Mouse (Mus musculus): ENCODE measurements around the gene Gdf1. TPM values are rescaled to one million over a fixed set of nuclear protein-coding genes. Genes with fewer than 3 reads are reported as not detected.

The Gdf1 gene
- polyA plus RNA-seq, 1 experiment from 2014 or later, result 2.1 TPM

GRCm38 (mm10) chr8:70352657-70353151, 23.1 kb downstream of the Gdf1 start:
- 1% methylated on average over 53 of the region's 64 CpGs for WGBS
- H3K4me2 ChIP-seq (ENCODE audit: low read depth, low read length), result peak overlapping the region; percentile 98
- H3K4me1 ChIP-seq (ENCODE audit: control insufficient read depth, insufficient read depth, low read length), result peaks cover 38% of the 10 kb centered on the region
- H3K9me3 ChIP-seq (replicated peaks; ENCODE audit: control insufficient read depth, low read length), result no peaks in the 10 kb centered on the region
- ATAC-seq (ENCODE audit: insufficient read depth, low FRiP score), result peak; percentile 19; the same call in 1 of the 2 replicates
- peak overlapping the region; percentile 86 for H3K27ac ChIP-seq (ENCODE audit: low read length)
- H3K36me3 ChIP-seq (ENCODE audit: control insufficient read depth, insufficient read depth, low read length), result no peaks in the 10 kb centered on the region
- no peaks in the 10 kb centered on the region for H3K27me3 ChIP-seq (ENCODE audit: control insufficient read depth, insufficient read depth, low read length)
- H3K9ac ChIP-seq (ENCODE audit: low read length), result peak overlapping the region; percentile 97
- H3K4me3 ChIP-seq (replicated peaks; ENCODE audit: low read length), result peak overlapping the region; percentile 78

DNA sequence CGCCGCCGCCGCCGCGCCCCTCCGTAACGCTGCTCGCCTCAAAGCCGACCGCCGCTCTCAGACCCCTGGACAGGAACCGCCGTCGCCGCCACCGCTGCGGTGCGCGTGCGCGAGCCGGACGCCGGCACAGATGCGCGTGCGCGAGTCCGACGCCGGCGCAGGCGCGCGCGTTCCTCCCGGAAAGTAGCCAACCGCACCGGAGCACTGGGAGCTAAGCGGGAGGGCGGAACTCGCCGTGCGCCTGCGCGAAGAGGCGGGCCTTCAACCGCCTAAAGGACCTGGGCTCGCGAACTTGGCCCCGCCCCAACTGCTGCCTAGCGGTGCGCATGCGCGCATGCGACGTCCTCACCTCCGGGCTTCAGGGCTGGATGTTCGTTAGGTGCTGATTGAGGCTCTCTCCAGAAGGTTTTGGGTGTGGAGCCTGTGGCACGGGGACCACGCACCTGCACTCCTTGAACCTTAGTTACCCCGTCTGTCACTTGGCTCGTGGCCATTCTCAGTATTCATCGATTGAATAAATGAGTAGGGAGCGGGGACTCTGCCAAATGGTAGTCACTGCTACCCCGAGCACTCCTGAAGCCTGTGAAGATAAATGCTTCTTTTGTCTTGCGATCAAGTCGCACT, 23.7 kb downstream of the Gdf1 start, which contains the start of gene Upf1:
Gene Upf1 (minus strand): TSS at position 85 of the 624 bp plus-strand sequence.
- ATAC-seq (ENCODE audit: insufficient read depth, low FRiP score), result peak; percentile 94
- Histone ChIP-seq H3K4me3 (replicated peaks; ENCODE audit: low read length) (peak within 1 kb of the TSS; percentile 78), H3K27ac (ENCODE audit: low read length) (peak within 1 kb of the TSS; percentile 86), H3K4me1 (ENCODE audit: control insufficient read depth, insufficient read depth, low read length) (peaks cover 37% of the 10 kb centered on the region), H3K4me2 (ENCODE audit: low read depth, low read length) (peak within 1 kb of the TSS; percentile 98), H3K9me3 (replicated peaks; ENCODE audit: control insufficient read depth, low read length) (no peaks in the 10 kb centered on the region), H3K27me3 (ENCODE audit: control insufficient read depth, insufficient read depth, low read length) (no peaks in the 10 kb centered on the region), H3K36me3 (ENCODE audit: control insufficient read depth, insufficient read depth, low read length) (no peaks in the 10 kb centered on the region), H3K9ac (ENCODE audit: low read length) (peak within 1 kb of the TSS; percentile 97)
- WGBS, result under 1% methylated on average over 69 of the region's 69 CpGs

DNA sequence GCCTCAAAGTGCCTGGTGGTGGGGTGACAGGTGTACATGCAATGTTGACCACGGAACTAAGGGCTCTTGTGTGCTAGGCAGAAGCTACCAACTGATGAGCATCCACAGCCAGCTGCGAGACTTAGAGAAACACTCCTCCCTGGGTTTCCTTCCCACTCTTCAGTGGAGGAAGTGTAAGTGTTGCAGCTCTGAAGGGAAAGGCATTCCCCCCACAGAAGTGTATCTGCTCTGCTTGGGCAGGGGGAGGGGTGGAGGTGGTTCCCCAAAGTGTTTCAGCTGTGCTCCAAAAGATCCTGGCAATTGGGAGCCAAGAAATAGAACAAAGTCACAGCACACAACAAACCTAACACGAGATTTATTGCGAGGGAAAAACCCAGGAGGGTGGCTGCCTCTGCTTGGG, 24.4 kb downstream of the Gdf1 start:
- Histone ChIP-seq H3K27ac (ENCODE audit: low read length) (peak overlapping the region; percentile 81), H3K27me3 (ENCODE audit: control insufficient read depth, insufficient read depth, low read length) (no peaks in the 10 kb centered on the region), H3K9ac (ENCODE audit: low read length) (peak overlapping the region; percentile 69), H3K9me3 (replicated peaks; ENCODE audit: control insufficient read depth, low read length) (no peaks in the 10 kb centered on the region), H3K36me3 (ENCODE audit: control insufficient read depth, insufficient read depth, low read length) (no peaks in the 10 kb centered on the region), H3K4me2 (ENCODE audit: low read depth, low read length) (peak overlapping the region; percentile 61), H3K4me3 (replicated peaks; ENCODE audit: low read length) (peak overlapping the region; percentile 78), H3K4me1 (ENCODE audit: control insufficient read depth, insufficient read depth, low read length) (peaks cover 32% of the 10 kb centered on the region)
- WGBS, result 46% methylated on average over 4 of the region's 4 CpGs
- no peak for ATAC-seq (ENCODE audit: insufficient read depth, low FRiP score)

DNA sequence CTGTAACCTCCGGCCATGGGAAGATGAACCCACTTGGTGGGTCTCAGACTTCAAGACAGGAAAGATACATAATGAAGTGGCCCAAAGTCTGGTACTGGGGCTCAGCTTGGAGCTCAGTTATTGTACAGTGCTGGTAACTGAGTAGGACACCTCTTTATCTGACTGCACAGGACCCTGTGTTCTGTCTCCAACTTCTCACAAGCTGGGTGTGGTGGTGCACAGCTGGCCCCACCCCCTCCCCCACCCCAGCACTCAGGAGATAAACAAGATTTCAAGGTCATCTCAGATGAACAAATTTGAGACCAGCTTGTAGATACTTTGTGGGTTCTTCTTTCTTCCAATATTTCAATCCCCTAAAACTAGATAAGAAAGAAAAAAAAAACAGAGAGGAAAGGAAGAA, 26.5 kb downstream of the Gdf1 start:
- Histone ChIP-seq H3K27ac (ENCODE audit: low read length) (peak overlapping the region; percentile 14; the same call in 1 of the 2 replicates), H3K9ac (ENCODE audit: low read length) (no peak overlapping the region), H3K4me2 (ENCODE audit: low read depth, low read length) (no peak overlapping the region), H3K9me3 (replicated peaks; ENCODE audit: control insufficient read depth, low read length) (no peaks in the 10 kb centered on the region), H3K27me3 (ENCODE audit: control insufficient read depth, insufficient read depth, low read length) (no peaks in the 10 kb centered on the region), H3K4me3 (replicated peaks; ENCODE audit: low read length) (no peak overlapping the region), H3K36me3 (ENCODE audit: control insufficient read depth, insufficient read depth, low read length) (no peaks in the 10 kb centered on the region), H3K4me1 (ENCODE audit: control insufficient read depth, insufficient read depth, low read length) (peaks cover 22% of the 10 kb centered on the region)
- WGBS, result 86% methylated on average over 1 of the region's 1 CpGs
- no peak for ATAC-seq (ENCODE audit: insufficient read depth, low FRiP score)

DNA sequence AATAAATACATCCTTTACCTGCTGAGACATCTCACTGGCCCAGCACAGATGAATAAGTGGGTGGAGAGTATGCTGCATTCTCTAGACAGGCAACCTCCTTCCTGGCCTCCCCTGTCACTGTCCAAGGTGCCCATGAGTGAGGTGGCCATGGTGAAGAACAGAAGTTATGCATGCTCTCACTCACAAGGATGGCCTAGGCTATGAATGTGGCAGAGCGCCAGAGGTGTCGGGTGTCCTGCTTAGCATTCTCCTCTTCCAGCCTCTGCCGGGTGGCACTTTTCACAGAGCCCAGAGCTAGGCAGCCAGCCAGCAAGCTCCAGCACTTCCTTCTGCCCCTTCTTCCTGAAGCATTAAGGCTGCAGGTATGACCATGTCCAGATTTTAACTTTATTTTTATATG, 29.8 kb downstream of the Gdf1 start:
- Histone ChIP-seq H3K27me3 (ENCODE audit: control insufficient read depth, insufficient read depth, low read length) (no peaks in the 10 kb centered on the region), H3K4me3 (replicated peaks; ENCODE audit: low read length) (no peak overlapping the region), H3K4me2 (ENCODE audit: low read depth, low read length) (no peak overlapping the region), H3K9me3 (replicated peaks; ENCODE audit: control insufficient read depth, low read length) (no peaks in the 10 kb centered on the region), H3K4me1 (ENCODE audit: control insufficient read depth, insufficient read depth, low read length) (peaks cover 6% of the 10 kb centered on the region; the same call in 1 of the 2 replicates), H3K36me3 (ENCODE audit: control insufficient read depth, insufficient read depth, low read length) (no peaks in the 10 kb centered on the region), H3K9ac (ENCODE audit: low read length) (no peak overlapping the region), H3K27ac (ENCODE audit: low read length) (no peak overlapping the region)
- 40% methylated on average over 3 of the region's 3 CpGs for WGBS
- ATAC-seq (ENCODE audit: insufficient read depth, low FRiP score), result no peak; the same call in 1 of the 2 replicates

GRCm38 (mm10) chr8:70360769-70361168, 31.2 kb downstream of the Gdf1 start:
- H3K9me3 ChIP-seq (replicated peaks; ENCODE audit: control insufficient read depth, low read length), result no peaks in the 10 kb centered on the region
- no peak overlapping the region for H3K4me2 ChIP-seq (ENCODE audit: low read depth, low read length)
- no peaks in the 10 kb centered on the region for H3K27me3 ChIP-seq (ENCODE audit: control insufficient read depth, insufficient read depth, low read length)
- 47% methylated on average over 4 of the region's 4 CpGs for WGBS
- no peak overlapping the region for H3K9ac ChIP-seq (ENCODE audit: low read length)
- no peak for ATAC-seq (ENCODE audit: insufficient read depth, low FRiP score)
- no peak overlapping the region for H3K27ac ChIP-seq (ENCODE audit: low read length)
- H3K4me3 ChIP-seq (replicated peaks; ENCODE audit: low read length), result no peak overlapping the region
- no peaks in the 10 kb centered on the region for H3K36me3 ChIP-seq (ENCODE audit: control insufficient read depth, insufficient read depth, low read length)
- peaks cover 6% of the 10 kb centered on the region; the same call in 1 of the 2 replicates for H3K4me1 ChIP-seq (ENCODE audit: control insufficient read depth, insufficient read depth, low read length)

DNA sequence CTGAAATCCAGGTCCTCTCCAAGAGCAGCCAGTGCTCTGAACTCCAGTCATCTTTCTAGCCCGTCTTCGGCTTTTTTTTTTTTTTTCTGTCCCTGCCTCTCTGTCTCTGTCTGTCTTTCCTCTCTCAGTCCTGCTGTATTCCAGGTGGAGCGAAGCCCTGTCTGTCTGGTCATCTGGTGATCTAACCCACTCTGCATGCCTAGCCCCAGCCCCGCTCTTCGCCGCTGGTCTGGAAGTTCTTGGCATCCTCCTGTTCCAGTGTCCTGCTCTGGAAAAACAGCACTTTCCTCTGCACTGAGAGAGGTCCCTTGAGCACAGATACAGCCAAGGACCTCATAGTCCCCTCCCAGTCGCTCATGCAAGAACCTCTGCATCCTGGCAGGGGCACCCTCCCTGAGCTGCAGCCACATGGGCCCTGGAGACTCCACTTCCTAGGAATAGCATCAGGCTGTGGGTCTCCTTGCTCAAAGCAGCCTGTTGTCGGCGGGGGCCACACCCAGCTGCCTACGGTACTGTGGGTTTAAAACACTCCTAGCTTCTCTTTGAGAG, 31.9 kb downstream of the Gdf1 start:
- Histone ChIP-seq H3K9me3 (replicated peaks; ENCODE audit: control insufficient read depth, low read length) (no peaks in the 10 kb centered on the region), H3K27ac (ENCODE audit: low read length) (no peak overlapping the region), H3K9ac (ENCODE audit: low read length) (no peak overlapping the region), H3K27me3 (ENCODE audit: control insufficient read depth, insufficient read depth, low read length) (no peaks in the 10 kb centered on the region), H3K4me3 (replicated peaks; ENCODE audit: low read length) (no peak overlapping the region), H3K4me1 (ENCODE audit: control insufficient read depth, insufficient read depth, low read length) (peaks cover 6% of the 10 kb centered on the region; the same call in 1 of the 2 replicates), H3K4me2 (ENCODE audit: low read depth, low read length) (no peak overlapping the region), H3K36me3 (ENCODE audit: control insufficient read depth, insufficient read depth, low read length) (no peaks in the 10 kb centered on the region)
- ATAC-seq (ENCODE audit: insufficient read depth, low FRiP score), result no peak
- WGBS, result 70% methylated on average over 10 of the region's 10 CpGs

DNA sequence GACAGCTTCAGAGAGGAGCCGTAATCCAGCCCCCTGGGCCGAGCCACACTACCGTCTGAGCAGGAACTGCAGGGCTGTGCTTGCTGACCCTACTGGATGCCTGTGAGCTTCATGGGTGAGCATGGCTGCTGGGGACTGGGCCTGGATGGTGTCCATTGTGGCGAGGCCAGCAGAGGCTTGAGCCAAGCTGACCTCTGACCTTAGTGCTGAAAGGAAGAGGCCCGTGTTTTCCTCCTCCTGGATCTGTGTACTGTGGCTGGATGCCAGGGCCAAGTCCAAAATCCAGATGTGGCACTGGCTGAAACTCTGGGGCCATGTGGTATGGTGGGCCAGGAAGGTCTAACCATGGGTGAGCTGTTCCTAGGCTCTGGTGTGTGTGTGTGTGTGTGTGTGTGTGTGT, 34.4 kb downstream of the Gdf1 start:
- no peaks in the 10 kb centered on the region for H3K36me3 ChIP-seq (ENCODE audit: control insufficient read depth, insufficient read depth, low read length)
- no peaks in the 10 kb centered on the region for H3K9me3 ChIP-seq (replicated peaks; ENCODE audit: control insufficient read depth, low read length)
- no peaks in the 10 kb centered on the region for H3K27me3 ChIP-seq (ENCODE audit: control insufficient read depth, insufficient read depth, low read length)
- ATAC-seq (ENCODE audit: insufficient read depth, low FRiP score), result peak; percentile 70
- H3K4me1 ChIP-seq (ENCODE audit: control insufficient read depth, insufficient read depth, low read length), result peaks cover 6% of the 10 kb centered on the region; the same call in 1 of the 2 replicates
- no peak overlapping the region for H3K27ac ChIP-seq (ENCODE audit: low read length)
- no peak overlapping the region for H3K4me2 ChIP-seq (ENCODE audit: low read depth, low read length)
- no peak overlapping the region for H3K4me3 ChIP-seq (replicated peaks; ENCODE audit: low read length)
- H3K9ac ChIP-seq (ENCODE audit: low read length), result no peak overlapping the region
- 50% methylated on average over 5 of the region's 5 CpGs for WGBS

- Histone ChIP-seq H3K27ac (ENCODE audit: low read length) (no peak overlapping the region), H3K27me3 (ENCODE audit: control insufficient read depth, insufficient read depth, low read length) (no peaks in the 10 kb centered on the region), H3K4me3 (replicated peaks; ENCODE audit: low read length) (no peak overlapping the region), H3K36me3 (ENCODE audit: control insufficient read depth, insufficient read depth, low read length) (no peaks in the 10 kb centered on the region), H3K4me1 (ENCODE audit: control insufficient read depth, insufficient read depth, low read length) (peaks cover 3% of the 10 kb centered on the region; the same call in 1 of the 2 replicates), H3K4me2 (ENCODE audit: low read depth, low read length) (no peak overlapping the region), H3K9me3 (replicated peaks; ENCODE audit: control insufficient read depth, low read length) (no peaks in the 10 kb centered on the region), H3K9ac (ENCODE audit: low read length) (no peak overlapping the region; the same call in 1 of the 2 replicates)
- no peak; the same call in 1 of the 2 replicates for ATAC-seq (ENCODE audit: insufficient read depth, low FRiP score)
- 55% methylated on average over 5 of the region's 5 CpGs for WGBS
These were observed 37.0 kb downstream of the Gdf1 start for GRCm38 (mm10) chr8:70366588-70366987.
